Mouse (Mus musculus): ENCODE measurements around the gene Kit.

DNA sequence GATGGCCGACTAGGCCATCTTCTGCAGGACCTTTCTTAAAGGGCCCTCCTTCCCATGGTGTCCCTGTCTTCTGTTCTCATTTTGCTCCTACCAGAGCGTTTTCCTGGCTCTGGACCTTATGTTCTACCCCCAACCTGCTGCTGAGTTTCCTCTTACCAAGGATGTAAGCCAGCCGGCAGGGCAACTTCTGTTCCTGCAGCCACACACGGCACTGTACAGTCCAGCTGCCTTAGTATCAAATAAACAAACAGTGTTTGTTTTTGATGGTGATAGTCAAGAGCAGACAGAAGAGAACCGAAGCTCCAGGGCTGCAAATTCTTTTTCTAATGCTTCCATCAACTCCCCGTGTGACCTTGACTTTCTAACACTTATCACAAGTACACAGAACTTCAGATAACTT is 35.6 kb upstream of the Kit start:
- TF ChIP-seq ZNF384 (IDR thresholded peaks at IDR 0.05; ENCODE audit: low read depth, low read length) (no peak), HCFC1 (IDR thresholded peaks at IDR 0.05; ENCODE audit: borderline replicate concordance, insufficient read depth, low read length) (no peak), MAFK (IDR thresholded peaks at IDR 0.05; ENCODE audit: insufficient read depth, low read depth, low read length) (no peak)
